Mouse (Mus musculus): Measurements from ENCODE around the gene Phldb1. TPM values are rescaled to one million over a fixed set of nuclear protein-coding genes. Genes with fewer than 3 reads are reported as not detected.

Gene Phldb1
- polyA plus RNA-seq, 1 experiment from 2014 or later = 40.8 TPM

DNA sequence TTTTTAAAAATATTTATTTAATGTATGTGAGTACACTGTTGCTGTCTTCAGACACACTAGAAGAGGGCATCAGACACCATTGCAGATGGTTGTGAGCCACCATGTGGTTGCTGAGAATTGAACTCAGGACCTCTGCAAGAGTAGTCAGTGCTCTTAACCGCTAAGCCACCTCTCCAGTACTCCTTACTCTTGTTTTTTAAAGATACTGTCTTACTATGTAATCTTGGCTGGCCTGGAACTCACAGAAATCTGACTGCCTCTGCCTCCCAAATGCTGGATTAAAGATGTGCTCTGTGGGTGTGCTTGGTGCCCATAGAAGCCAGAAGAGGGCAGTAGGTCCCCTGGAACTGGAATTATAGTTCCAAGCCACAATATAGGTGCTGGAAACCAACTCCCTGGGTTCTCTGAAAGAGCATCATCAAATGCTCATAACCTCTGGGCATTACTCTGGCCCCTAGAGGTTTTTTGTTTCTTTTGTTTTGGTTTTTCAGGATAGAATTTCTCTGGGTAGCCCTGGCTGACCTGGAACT is 5.7 kb upstream of the Phldb1 start:
- Histone ChIP-seq H3K27ac (replicated peaks) (no peak overlapping the region), H3K4me3 (no peak overlapping the region), H3K9me3 (replicated peaks) (no peaks in the 10 kb centered on the region), H3K36me3 (peaks cover 49% of the 10 kb centered on the region), H3K4me1 (peaks cover 3% of the 10 kb centered on the region; the same call in 1 of the 2 replicates), H3K27me3 (ENCODE audit: low read depth, poor library complexity, severe bottlenecking) (peaks cover 5% of the 10 kb centered on the region)
- no peak for DNase-seq (ENCODE audit: low spot score)
- WGBS = 70% methylated on average over 1 of the region's 1 CpGs

DNA sequence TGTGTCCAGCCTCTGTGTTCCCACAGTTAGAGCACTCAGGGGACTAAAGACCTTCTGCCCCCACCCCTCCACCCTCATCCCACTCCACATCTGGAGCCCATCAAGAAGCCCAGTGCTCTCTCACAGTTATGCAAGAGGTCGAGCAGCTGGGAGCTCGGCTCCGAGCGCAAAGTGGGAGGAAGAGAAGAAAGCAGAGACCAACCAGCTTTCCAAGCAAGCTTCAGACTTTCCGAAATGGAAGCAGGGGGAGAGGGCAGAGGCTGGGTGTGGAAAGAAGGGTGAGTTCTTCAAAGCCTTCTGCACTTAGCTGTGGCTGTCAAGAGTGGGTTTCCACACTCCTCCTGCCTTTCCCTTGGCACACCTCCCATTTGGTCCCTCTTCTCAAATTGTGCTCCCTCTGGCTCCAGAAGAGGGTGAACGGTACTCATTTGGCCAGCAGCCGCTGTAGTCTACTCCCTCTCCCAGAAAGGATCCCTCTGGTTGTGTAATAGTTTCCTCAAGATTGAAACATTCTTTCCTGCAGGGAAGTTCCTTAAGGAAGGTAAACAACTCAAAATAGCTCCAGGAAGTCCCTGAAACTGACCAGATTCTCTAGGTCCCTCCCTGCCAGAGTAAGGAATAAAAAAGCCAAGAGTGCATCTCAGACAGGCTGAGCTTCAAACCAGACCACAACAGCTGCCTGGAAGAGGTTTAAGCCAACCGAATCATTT is 2.4 kb upstream of the Phldb1 start:
- peaks cover 32% of the 10 kb centered on the region for H3K4me1 ChIP-seq
- peak; percentile 28 for DNase-seq (ENCODE audit: low spot score)
- peaks cover 15% of the 10 kb centered on the region for H3K36me3 ChIP-seq
- no peaks in the 10 kb centered on the region for H3K9me3 ChIP-seq (replicated peaks)
- 66% methylated on average over 8 of the region's 8 CpGs for WGBS
- H3K27ac ChIP-seq (replicated peaks) = no peak overlapping the region; the same call in 1 of the 2 replicates
- no peak overlapping the region for H3K4me3 ChIP-seq
- H3K27me3 ChIP-seq (ENCODE audit: low read depth, poor library complexity, severe bottlenecking) = peaks cover 31% of the 10 kb centered on the region

DNA sequence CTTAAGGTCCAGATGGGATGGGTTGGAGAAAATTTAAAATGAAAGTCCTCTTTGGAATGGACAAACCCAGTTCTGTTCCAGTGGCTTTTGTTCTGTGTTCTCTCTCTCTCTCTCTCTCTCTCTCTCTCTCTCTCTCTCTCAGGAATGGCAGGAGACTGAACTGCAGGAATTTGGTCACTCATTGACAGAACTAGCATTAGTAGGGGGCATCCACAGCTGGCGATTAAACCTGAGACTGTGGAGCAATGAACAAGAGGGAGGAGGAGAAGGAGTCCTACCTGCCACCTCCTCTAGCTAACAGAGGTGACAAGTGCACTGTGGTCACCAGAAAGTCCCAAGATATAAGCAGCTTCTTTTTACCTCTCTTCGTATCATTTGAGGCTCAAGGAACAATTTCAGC is 1.3 kb upstream of the Phldb1 start:
- Histone ChIP-seq H3K36me3 (peaks cover 6% of the 10 kb centered on the region), H3K27ac (replicated peaks) (no peak overlapping the region), H3K9me3 (replicated peaks) (no peaks in the 10 kb centered on the region), H3K4me3 (no peak overlapping the region), H3K4me1 (peaks cover 32% of the 10 kb centered on the region), H3K27me3 (ENCODE audit: low read depth, poor library complexity, severe bottlenecking) (peaks cover 38% of the 10 kb centered on the region)
- DNase-seq (ENCODE audit: low spot score) = no peak
- 63% methylated on average over 2 of the region's 2 CpGs for WGBS

DNA sequence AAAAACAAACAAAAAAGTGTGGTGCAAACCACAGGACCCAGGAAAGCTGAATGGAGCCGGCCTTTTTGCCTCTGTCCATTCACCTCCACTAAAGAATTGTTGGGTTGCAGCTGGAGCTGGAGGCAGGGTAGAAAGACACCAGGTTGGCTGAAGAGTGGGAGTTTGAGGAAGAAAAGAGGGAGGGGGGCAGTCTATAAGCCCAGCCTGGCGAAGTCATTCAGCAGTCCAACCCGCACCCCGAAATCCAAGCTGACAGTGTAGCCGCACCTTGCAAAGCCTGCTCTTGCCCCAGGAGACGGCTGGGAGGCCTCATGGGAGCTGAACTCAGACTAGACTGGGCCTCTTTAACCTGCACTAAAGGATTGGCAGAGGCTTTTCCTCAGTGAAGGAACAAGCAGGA is 888 bp upstream of the Phldb1 start:
- whole genome bisulfite sequencing = 72% methylated on average over 6 of the region's 6 CpGs
- 0 out of 2 replicates have a peak overlapping the region, but pooled peaks have one; percentile 82 for H3K4me3 ChIP-seq

DNA sequence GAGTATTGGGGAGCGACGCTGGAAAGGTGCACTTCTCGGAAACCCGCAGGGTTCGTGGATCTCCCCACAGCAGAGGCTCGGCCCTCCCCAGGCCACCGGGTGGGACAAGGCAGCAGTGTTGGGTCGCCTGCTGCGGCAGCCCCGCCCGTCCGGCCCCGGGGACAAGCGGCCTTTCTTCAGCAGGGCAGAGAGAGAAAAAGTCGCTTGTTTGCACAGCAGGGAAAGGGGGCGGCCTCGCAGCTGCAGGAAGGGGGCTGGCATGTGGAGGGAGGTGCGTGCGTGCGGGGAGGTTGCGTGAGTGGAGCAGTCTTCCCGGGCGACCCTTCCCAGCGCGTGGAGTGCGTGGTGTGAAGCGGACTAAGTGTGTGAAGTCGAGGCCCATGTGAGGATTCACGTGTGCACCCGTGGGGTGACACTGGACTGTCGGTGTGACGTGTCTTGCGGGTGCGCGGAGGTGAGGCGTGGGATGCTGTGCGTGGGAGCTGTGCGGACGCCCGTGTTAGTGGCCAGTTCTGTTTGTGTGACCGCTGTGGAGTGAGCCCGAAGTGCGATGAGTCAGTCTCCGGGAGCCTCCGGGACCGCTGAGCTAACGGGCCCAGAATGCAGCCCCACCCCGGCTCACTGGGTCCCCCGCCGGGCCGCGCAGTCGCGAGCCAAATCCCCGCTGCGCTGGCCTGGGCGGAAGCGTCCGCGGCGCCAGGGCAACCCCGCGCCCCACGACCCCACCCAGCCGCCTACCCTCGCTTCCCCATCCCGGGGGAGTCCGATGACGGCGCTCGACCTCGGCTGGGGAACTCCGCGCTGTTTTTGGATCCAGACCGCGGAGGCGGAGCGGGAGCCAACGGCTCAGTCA is 1.1 kb downstream of the Phldb1 start:
- WGBS = under 1% methylated on average over 79 of the region's 79 CpGs
- no peaks in the 10 kb centered on the region for H3K36me3 ChIP-seq
- peak; percentile 62 for DNase-seq (ENCODE audit: low spot score)
- H3K9me3 ChIP-seq (replicated peaks) = no peaks in the 10 kb centered on the region
- H3K4me1 ChIP-seq = peaks cover 34% of the 10 kb centered on the region
- H3K4me3 ChIP-seq = peak overlapping the region; percentile 82
- H3K27me3 ChIP-seq (ENCODE audit: low read depth, poor library complexity, severe bottlenecking) = peaks cover 38% of the 10 kb centered on the region
- peak overlapping the region; percentile 84 for H3K27ac ChIP-seq (replicated peaks)

More for the DNA sequence above, 888 bp upstream of the Phldb1 start:
- Histone ChIP-seq H3K36me3 (peaks cover 2% of the 10 kb centered on the region; the same call in 1 of the 2 replicates), H3K4me1 (peaks cover 32% of the 10 kb centered on the region), H3K27ac (replicated peaks) (no peak overlapping the region; the same call in 1 of the 2 replicates), H3K27me3 (ENCODE audit: low read depth, poor library complexity, severe bottlenecking) (peaks cover 38% of the 10 kb centered on the region), H3K9me3 (replicated peaks) (no peaks in the 10 kb centered on the region)
- peak; percentile 11 for DNase-seq (ENCODE audit: low spot score)

DNA sequence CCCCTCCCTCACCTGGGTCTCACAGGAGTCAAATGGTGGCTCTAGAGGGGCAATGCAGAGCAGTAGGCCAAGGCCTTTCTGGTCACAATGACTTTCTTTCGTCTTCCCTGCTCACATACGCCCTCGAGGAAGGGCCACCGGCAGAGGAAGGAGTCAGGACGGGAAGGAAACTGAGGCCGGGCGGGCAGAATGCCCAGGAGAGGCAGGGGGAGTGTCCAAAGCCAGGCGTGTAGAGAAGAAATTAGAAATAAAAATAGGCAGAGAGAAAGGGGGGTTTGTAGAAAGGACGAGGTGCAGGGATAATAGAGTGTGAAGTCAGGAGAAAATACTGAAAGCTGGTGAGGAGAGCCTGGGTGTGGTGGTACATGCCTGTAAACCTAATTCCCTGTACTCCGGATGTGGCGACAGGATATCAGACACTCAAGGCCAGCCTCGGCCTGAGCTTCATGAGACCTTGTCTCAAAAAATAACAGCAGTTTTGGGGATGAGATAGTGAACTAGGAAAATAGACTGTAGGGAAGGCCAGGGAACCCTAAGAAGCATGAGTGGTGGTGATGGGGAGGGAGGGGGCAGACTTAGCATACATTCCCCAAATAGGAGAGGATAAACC is 2.0 kb downstream of the Phldb1 start:
- Histone ChIP-seq H3K4me3 (peak overlapping the region; percentile 82), H3K9me3 (replicated peaks) (no peaks in the 10 kb centered on the region), H3K27me3 (ENCODE audit: low read depth, poor library complexity, severe bottlenecking) (peaks cover 40% of the 10 kb centered on the region), H3K36me3 (no peaks in the 10 kb centered on the region), H3K27ac (replicated peaks) (peak overlapping the region; percentile 84), H3K4me1 (peaks cover 42% of the 10 kb centered on the region)
- WGBS = 54% methylated on average over 12 of the region's 12 CpGs
- DNase-seq (ENCODE audit: low spot score) = no peak

DNA sequence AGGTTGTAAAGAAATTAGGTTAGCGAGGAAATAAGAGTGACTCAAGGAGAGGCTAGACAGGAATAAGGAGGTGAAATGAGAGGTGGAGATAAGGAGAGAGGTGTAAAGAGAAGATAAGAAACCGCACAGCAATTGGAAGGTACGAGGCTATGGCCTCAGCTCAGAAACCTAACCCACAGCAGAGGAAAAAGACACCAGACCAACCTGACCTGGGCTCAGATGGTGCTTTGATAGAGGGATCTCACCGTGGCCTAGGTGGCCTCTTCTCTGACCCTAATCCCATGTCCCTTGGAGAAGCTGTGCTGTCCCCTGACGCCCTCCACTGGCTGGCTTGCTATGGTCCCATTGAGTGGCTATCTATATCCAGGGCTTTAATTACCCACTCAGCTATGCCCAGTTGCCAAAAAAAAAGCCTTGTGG is 2.9 kb downstream of the Phldb1 start:
- Histone ChIP-seq H3K27ac (replicated peaks) (no peak overlapping the region), H3K4me3 (no peak overlapping the region), H3K4me1 (peaks cover 51% of the 10 kb centered on the region), H3K27me3 (ENCODE audit: low read depth, poor library complexity, severe bottlenecking) (peaks cover 41% of the 10 kb centered on the region), H3K9me3 (replicated peaks) (no peaks in the 10 kb centered on the region), H3K36me3 (no peaks in the 10 kb centered on the region)
- no peak for DNase-seq (ENCODE audit: low spot score)
- 66% methylated on average over 5 of the region's 5 CpGs for WGBS

DNA sequence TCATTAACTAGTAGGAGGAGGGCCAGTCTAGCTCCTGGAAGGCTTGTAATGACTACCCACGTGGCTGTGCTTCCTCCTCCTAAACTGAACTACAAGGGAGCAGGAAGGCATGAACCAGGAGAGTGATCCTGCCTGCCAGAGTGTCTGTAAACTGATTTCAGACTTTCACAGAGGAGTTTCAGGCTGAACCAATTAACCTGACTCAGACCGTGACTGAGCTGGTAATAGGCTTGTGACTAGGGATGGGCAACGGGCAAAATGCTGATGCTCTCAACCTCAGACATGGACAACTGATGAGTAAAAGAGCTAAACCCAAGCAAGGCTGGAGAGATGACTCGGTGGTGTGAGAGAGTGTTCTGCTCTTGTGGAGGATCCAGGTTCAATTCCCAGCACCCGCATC is 7.6 kb downstream of the Phldb1 start:
- H3K9me3 ChIP-seq (replicated peaks) = no peaks in the 10 kb centered on the region
- peaks cover 66% of the 10 kb centered on the region for H3K4me1 ChIP-seq
- no peak for DNase-seq (ENCODE audit: low spot score)
- WGBS = 53% methylated on average over 5 of the region's 5 CpGs
- H3K4me3 ChIP-seq = no peak overlapping the region
- H3K27ac ChIP-seq (replicated peaks) = peak overlapping the region; percentile 81
- H3K27me3 ChIP-seq (ENCODE audit: low read depth, poor library complexity, severe bottlenecking) = peaks cover 11% of the 10 kb centered on the region
- no peaks in the 10 kb centered on the region for H3K36me3 ChIP-seq

DNA sequence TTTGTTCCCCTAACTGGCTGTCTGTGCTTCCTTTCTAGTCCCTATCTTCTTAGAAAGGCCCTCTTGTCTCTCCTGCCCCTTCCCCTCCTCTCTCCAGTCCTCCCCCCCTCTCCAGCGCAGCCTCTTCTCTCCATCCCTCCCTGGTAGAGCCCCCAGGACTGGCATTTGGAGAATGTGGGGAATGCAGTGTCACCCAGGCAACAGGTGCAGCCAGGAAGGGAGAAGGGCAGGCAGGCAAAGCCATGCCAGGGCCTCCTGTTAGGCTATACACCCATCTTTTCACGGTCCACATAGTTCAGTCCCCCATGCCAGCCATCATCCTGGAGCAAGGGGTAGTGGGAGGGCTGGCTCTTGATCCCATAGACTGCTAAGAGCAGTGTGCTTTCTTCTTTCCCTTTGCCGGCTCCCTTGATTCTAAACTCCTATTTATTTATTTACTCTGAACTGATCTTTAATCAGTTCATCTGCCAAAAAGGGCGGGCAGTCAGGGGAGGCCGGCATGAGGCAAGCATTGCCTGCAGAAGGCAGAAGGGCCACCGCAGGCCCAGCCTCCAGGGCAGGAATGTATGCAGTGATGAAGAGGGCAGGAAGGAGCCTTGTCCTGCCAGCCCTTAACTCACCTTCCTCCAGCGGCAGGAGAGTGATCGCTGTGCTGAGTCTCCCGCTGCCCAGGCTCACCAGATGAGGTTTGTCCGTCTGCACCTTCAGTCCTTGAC is 8.4 kb downstream of the Phldb1 start:
- Histone ChIP-seq H3K4me1 (peaks cover 74% of the 10 kb centered on the region), H3K27me3 (ENCODE audit: low read depth, poor library complexity, severe bottlenecking) (peaks cover 3% of the 10 kb centered on the region; the same call in 1 of the 2 replicates), H3K27ac (replicated peaks) (peak overlapping the region; percentile 81), H3K36me3 (no peaks in the 10 kb centered on the region), H3K4me3 (peak overlapping the region; percentile 14; the same call in 1 of the 2 replicates), H3K9me3 (replicated peaks) (no peaks in the 10 kb centered on the region)
- DNase-seq (ENCODE audit: low spot score) = no peak
- 49% methylated on average over 10 of the region's 10 CpGs for WGBS

DNA sequence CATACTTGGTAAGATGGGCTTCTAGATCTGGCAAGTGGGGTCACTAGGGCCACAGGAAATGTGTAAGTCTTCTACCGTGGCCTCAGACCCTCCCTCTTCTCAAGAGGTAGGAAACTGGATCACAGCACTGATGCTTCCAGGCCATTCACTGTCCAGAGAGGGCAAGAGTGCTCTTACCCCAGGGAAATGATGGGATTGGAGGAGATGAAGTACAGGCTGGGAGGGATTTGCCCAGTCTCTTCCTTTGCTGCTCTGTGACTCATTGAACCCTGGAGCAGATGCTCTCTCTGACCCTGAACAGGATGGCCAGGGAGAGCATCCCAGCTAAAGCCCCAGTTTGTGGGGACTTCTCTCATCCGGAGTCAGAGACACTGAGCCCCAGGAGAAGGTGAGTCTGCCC is 10.3 kb downstream of the Phldb1 start:
- Histone ChIP-seq H3K9me3 (replicated peaks) (no peaks in the 10 kb centered on the region), H3K27me3 (ENCODE audit: low read depth, poor library complexity, severe bottlenecking) (peaks cover 3% of the 10 kb centered on the region; the same call in 1 of the 2 replicates), H3K4me1 (peaks cover 92% of the 10 kb centered on the region), H3K4me3 (peak overlapping the region; percentile 16; the same call in 1 of the 2 replicates), H3K27ac (replicated peaks) (peak overlapping the region; percentile 81), H3K36me3 (no peaks in the 10 kb centered on the region)
- 61% methylated on average over 2 of the region's 2 CpGs for whole genome bisulfite sequencing
- DNase-seq (ENCODE audit: low spot score) = no peak

DNA sequence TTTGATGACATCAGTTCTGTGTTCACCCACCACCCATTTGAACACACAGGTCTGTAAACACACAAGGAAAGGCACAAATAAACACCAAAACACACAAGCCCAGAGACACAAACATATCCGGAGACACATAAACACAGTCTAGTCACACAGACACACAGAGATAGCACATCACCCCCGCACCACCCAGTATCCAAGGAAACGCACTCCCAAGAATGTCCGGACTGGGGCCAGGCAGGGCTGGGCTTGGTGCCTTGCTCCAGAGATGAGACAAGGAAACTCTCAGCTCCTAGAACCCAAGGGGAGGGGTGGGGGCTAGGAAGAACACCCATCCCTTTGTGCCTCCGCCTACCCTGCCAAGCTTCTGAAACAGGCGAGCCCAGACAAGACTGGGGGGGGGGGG is 10.8 kb downstream of the Phldb1 start:
- DNase-seq (ENCODE audit: low spot score) = peak; percentile 50
- no peaks in the 10 kb centered on the region for H3K36me3 ChIP-seq
- peak overlapping the region; percentile 16; the same call in 1 of the 2 replicates for H3K4me3 ChIP-seq
- WGBS = 46% methylated on average over 6 of the region's 6 CpGs
- peak overlapping the region; percentile 81 for H3K27ac ChIP-seq (replicated peaks)
- no peaks in the 10 kb centered on the region for H3K9me3 ChIP-seq (replicated peaks)
- H3K27me3 ChIP-seq (ENCODE audit: low read depth, poor library complexity, severe bottlenecking) = peaks cover 3% of the 10 kb centered on the region; the same call in 1 of the 2 replicates
- H3K4me1 ChIP-seq = peaks cover 97% of the 10 kb centered on the region
